Mouse (Mus musculus) liver, adult 2 months (tissue): Measurements from ENCODE around the gene Ecsit.

Experiments
- CTCF ChIP-seq: fragments of 200-500 bp; IDR thresholded peaks from 2 replicates; pipeline ENCODE4 v1.5.1; 2011; ENCODE audit warnings: low read depth, low read length, control low read depth
- POLR2A ChIP-seq: fragments of 200-500 bp; IDR thresholded peaks from 2 replicates; pipeline ENCODE4 v1.6.1; 2011; ENCODE audit warnings: low read length, control low read depth; ENCODE audit not compliant: insufficient read depth; ENCODE audit errors: extremely low read depth

GRCm38 (mm10) chr9:22028467-22028866, 56.8 kb downstream of the Ecsit start:
- no peak for TF ChIP-seq CTCF
- TF ChIP-seq POLR2A = no peak
